Mouse (Mus musculus): ENCODE results near the gene Shb. TPM values are rescaled to one million over a fixed set of nuclear protein-coding genes. Genes with fewer than 3 reads are reported as not detected.

Gene Shb
- polyA plus RNA-seq, 1 experiment from 2014 or later, result 5.5 TPM

DNA sequence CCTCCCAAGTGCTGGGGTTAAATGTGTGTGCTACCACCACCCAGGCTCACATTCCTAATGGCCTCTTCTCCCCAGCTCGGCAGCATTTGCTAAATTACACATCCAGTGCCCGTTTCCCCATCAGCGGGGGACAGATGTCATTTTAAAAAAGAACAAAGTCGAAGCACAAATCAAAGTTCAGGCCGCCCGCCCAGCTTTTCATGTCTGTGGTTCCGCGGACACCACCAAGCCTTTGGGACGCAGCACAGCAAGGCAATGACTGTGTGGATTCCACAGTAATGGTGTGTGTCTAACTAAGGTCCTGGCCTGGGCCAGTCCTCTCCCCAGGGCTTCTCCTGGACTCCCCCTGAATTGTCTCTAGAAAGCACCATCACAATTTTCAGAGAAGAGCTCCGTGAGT is 32.7 kb downstream of the Shb start:
- Histone ChIP-seq H3K27ac (replicated peaks) (peak overlapping the region; percentile 53; the same call in 1 of the 2 replicates), H3K27me3 (ENCODE audit: control insufficient read depth, insufficient read depth, low read length) (no peaks in the 10 kb centered on the region), H3K9me3 (ENCODE audit: control insufficient read depth, low read length) (no peaks in the 10 kb centered on the region), H3K4me2 (replicated peaks; ENCODE audit: low read depth) (no peak overlapping the region), H3K4me1 (replicated peaks; ENCODE audit: control insufficient read depth, insufficient read depth) (peaks cover 31% of the 10 kb centered on the region), H3K9ac (ENCODE audit: low read length) (no peak overlapping the region), H3K36me3 (ENCODE audit: control insufficient read depth, insufficient read depth, low read length) (no peaks in the 10 kb centered on the region), H3K4me3 (ENCODE audit: low read depth, low read length) (no peak overlapping the region)
- DNase-seq (ENCODE audit: low spot score) (no peak), ATAC-seq (ENCODE audit: low FRiP score, low TSS enrichment) (no peak)
- WGBS, result 55% methylated on average over 10 of the region's 10 CpGs
- TF ChIP-seq EP300 (optimal IDR thresholded peaks at IDR 0.05) (no peak), CTCF (IDR thresholded peaks at IDR 0.05; ENCODE audit: low read depth) (no peak)

GRCm38 (mm10) chr4:45499081-45499480 is 33.2 kb downstream of the Shb start:
- Histone ChIP-seq H3K36me3 (ENCODE audit: control insufficient read depth, insufficient read depth, low read length) (no peaks in the 10 kb centered on the region), H3K4me3 (ENCODE audit: low read depth, low read length) (no peak overlapping the region), H3K9me3 (ENCODE audit: control insufficient read depth, low read length) (no peaks in the 10 kb centered on the region), H3K9ac (ENCODE audit: low read length) (no peak overlapping the region), H3K4me2 (replicated peaks; ENCODE audit: low read depth) (no peak overlapping the region), H3K27me3 (ENCODE audit: control insufficient read depth, insufficient read depth, low read length) (no peaks in the 10 kb centered on the region), H3K27ac (replicated peaks) (no peak overlapping the region), H3K4me1 (replicated peaks; ENCODE audit: control insufficient read depth, insufficient read depth) (peaks cover 32% of the 10 kb centered on the region)
- no peak for TF ChIP-seq CTCF (IDR thresholded peaks at IDR 0.05; ENCODE audit: low read depth)
- no peak for TF ChIP-seq EP300 (optimal IDR thresholded peaks at IDR 0.05)
- DNase-seq (ENCODE audit: low spot score) (no peak), ATAC-seq (ENCODE audit: low FRiP score, low TSS enrichment) (no peak)
- 40% methylated on average over 6 of the region's 6 CpGs for WGBS

DNA sequence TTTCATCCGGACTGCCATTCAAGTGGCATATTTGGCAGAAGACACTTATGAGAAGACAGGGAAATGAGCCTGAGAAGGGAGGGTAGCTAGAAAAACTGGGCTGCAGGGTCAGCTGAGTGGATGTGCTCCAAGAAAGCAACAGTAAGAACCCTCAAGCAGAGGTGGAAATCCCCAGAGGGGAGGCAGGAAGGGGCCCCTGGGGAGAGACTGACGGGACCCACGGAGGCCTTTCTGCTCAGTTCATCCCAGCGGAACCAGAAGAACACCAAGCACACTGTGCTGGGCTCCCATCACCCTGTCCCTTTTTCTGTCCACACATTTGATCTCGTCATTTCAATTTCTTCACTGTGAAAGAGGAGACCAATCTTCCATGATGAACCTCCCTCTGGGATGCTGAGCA is 33.9 kb downstream of the Shb start:
- H3K4me1 ChIP-seq (replicated peaks; ENCODE audit: control insufficient read depth, insufficient read depth), result peaks cover 39% of the 10 kb centered on the region
- DNase-seq (ENCODE audit: low spot score) (no peak), ATAC-seq (ENCODE audit: low FRiP score, low TSS enrichment) (no peak)
- H3K9me3 ChIP-seq (ENCODE audit: control insufficient read depth, low read length), result no peaks in the 10 kb centered on the region
- H3K4me3 ChIP-seq (ENCODE audit: low read depth, low read length), result no peak overlapping the region
- WGBS, result 65% methylated on average over 5 of the region's 5 CpGs
- no peak for TF ChIP-seq CTCF (IDR thresholded peaks at IDR 0.05; ENCODE audit: low read depth)
- H3K4me2 ChIP-seq (replicated peaks; ENCODE audit: low read depth), result no peak overlapping the region
- H3K36me3 ChIP-seq (ENCODE audit: control insufficient read depth, insufficient read depth, low read length), result no peaks in the 10 kb centered on the region
- H3K27me3 ChIP-seq (ENCODE audit: control insufficient read depth, insufficient read depth, low read length), result no peaks in the 10 kb centered on the region
- no peak overlapping the region for H3K27ac ChIP-seq (replicated peaks)
- no peak overlapping the region for H3K9ac ChIP-seq (ENCODE audit: low read length)

GRCm38 (mm10) chr4:45497282-45497681 is 35.0 kb downstream of the Shb start:
- WGBS, result 77% methylated on average over 6 of the region's 6 CpGs
- peaks cover 45% of the 10 kb centered on the region for H3K4me1 ChIP-seq (replicated peaks; ENCODE audit: control insufficient read depth, insufficient read depth)
- ATAC-seq (ENCODE audit: low FRiP score, low TSS enrichment) (no peak), DNase-seq (ENCODE audit: low spot score) (no peak)
- no peak overlapping the region for H3K4me3 ChIP-seq (ENCODE audit: low read depth, low read length)
- TF ChIP-seq CTCF (IDR thresholded peaks at IDR 0.05; ENCODE audit: low read depth) (no peak), EP300 (optimal IDR thresholded peaks at IDR 0.05) (no peak)
- no peaks in the 10 kb centered on the region for H3K27me3 ChIP-seq (ENCODE audit: control insufficient read depth, insufficient read depth, low read length)
- no peak overlapping the region for H3K27ac ChIP-seq (replicated peaks)
- no peaks in the 10 kb centered on the region for H3K9me3 ChIP-seq (ENCODE audit: control insufficient read depth, low read length)
- no peaks in the 10 kb centered on the region for H3K36me3 ChIP-seq (ENCODE audit: control insufficient read depth, insufficient read depth, low read length)
- no peak overlapping the region for H3K4me2 ChIP-seq (replicated peaks; ENCODE audit: low read depth)
- H3K9ac ChIP-seq (ENCODE audit: low read length), result no peak overlapping the region

GRCm38 (mm10) chr4:45495531-45496201 is 36.6 kb downstream of the Shb start:
- H3K4me2 ChIP-seq (replicated peaks; ENCODE audit: low read depth), result 0 out of 2 replicates have a peak overlapping the region, but pooled peaks have one; percentile 25
- peak overlapping the region; percentile 56 for H3K27ac ChIP-seq (replicated peaks)
- H3K9ac ChIP-seq (ENCODE audit: low read length), result 0 out of 2 replicates have a peak overlapping the region, but pooled peaks have one; percentile 8
- DNase-seq (ENCODE audit: low spot score) (peak; percentile 63), ATAC-seq (ENCODE audit: low FRiP score, low TSS enrichment) (peak; percentile 43)
- H3K4me3 ChIP-seq (ENCODE audit: low read depth, low read length), result no peak overlapping the region
- TF ChIP-seq EP300 (optimal IDR thresholded peaks at IDR 0.05) (no peak), CTCF (IDR thresholded peaks at IDR 0.05; ENCODE audit: low read depth) (no peak)
- no peaks in the 10 kb centered on the region for H3K36me3 ChIP-seq (ENCODE audit: control insufficient read depth, insufficient read depth, low read length)
- 36% methylated on average over 8 of the region's 8 CpGs for WGBS
- H3K27me3 ChIP-seq (ENCODE audit: control insufficient read depth, insufficient read depth, low read length), result no peaks in the 10 kb centered on the region
- H3K9me3 ChIP-seq (ENCODE audit: control insufficient read depth, low read length), result no peaks in the 10 kb centered on the region
- H3K4me1 ChIP-seq (replicated peaks; ENCODE audit: control insufficient read depth, insufficient read depth), result peaks cover 39% of the 10 kb centered on the region

DNA sequence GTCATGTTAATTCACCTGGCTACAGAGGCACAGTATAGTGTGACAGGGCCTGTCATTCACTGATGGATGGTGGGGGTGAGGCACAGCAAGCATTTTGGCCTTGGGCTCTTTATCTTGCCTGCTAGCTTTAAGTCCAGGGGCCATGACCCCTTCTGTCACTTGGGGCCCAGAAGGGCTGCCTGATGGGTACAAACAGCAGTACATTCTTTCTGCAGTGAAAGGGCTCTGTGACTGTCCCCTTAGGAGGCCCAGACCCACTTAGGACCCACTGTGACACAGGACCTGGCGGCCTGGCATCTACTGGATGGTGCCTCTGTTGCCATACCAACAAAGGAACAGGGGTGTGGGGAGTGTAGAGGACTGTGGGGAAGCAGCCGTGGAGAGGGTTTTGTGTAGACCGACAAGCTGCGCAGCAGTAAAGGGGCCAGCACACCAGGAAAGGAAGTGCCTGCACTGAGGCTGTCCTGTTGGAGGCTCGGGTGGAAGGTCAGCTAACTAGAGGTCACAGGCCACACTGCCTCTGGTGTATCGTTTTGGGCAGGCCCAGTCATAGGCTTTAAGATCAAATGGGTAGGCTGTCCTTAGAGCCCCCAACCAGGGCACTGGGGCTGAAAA is 38.4 kb downstream of the Shb start:
- Histone ChIP-seq H3K27ac (replicated peaks) (0 out of 2 replicates have a peak overlapping the region, but pooled peaks have one; percentile 40), H3K36me3 (ENCODE audit: control insufficient read depth, insufficient read depth, low read length) (no peaks in the 10 kb centered on the region), H3K4me1 (replicated peaks; ENCODE audit: control insufficient read depth, insufficient read depth) (peaks cover 45% of the 10 kb centered on the region), H3K9ac (ENCODE audit: low read length) (no peak overlapping the region), H3K9me3 (ENCODE audit: control insufficient read depth, low read length) (no peaks in the 10 kb centered on the region), H3K4me2 (replicated peaks; ENCODE audit: low read depth) (no peak overlapping the region), H3K27me3 (ENCODE audit: control insufficient read depth, insufficient read depth, low read length) (no peaks in the 10 kb centered on the region), H3K4me3 (ENCODE audit: low read depth, low read length) (no peak overlapping the region)
- 49% methylated on average over 6 of the region's 6 CpGs for WGBS
- DNase-seq (ENCODE audit: low spot score) (no peak), ATAC-seq (ENCODE audit: low FRiP score, low TSS enrichment) (no peak)
- TF ChIP-seq CTCF (IDR thresholded peaks at IDR 0.05; ENCODE audit: low read depth) (no peak), EP300 (optimal IDR thresholded peaks at IDR 0.05) (no peak)

Measured in stomach, postnatal 0 days (tissue).